Comparison of ENCODE assay signal across 8 mouse cellular contexts in the genomic region with DNA sequence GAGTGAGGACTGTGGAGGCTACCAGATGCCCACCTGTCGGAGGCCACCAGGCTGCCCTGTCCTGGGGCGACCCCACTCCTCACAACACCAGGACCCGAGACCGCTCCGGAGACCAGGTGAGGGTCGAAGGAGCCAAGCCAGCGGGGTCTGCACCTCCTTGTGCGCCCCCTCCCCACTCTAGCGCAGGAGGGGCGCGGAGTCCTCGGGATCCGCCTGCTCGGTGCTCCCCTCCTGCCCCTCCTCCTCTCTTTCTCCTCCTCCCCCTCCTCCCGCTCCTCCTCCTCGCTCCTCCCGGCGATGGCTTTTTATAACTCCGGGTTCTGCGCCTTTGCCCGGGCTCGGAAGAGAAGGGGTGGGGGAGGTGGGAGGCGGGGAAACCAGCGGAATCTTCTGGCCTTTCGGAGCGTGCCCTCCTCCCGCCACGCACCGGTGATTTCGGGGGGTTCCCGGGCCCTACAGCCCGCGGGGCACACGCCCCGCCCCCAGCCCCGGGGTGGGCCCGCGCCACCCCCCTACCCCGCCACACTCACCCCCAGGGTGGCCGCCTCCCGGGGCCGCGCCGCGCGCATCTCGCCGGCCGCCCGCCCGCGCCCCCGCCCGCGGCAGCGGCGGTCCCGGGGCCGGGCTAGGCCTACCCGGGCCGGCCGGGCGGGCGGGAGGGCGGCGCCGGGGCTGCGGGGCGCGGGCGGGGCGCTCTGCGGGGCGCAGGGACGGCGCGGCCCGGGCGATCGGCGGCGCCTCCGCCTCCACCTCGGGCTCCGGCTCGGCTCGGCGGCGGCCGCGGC. TPM values are rescaled to one million over a fixed set of nuclear protein-coding genes. Genes with fewer than 3 reads are reported as not detected.
A peak's percentile ranks its signal among the peaks of the same experiment; 100 is the strongest.
DNase-seq lines count a peak whose midpoint lies in the region; ATAC-seq and TF ChIP-seq lines count a peak whose summit lies in the region.

No protein-coding gene starts in this region.

- no peaks in the 10 kb centered on the region for H3K36me3 ChIP-seq in heart, embryonic 11.5 days (ENCODE audit: control insufficient read depth, insufficient read depth, low read length)
- no peaks in the 10 kb centered on the region for H3K36me3 ChIP-seq in kidney, postnatal 0 days (ENCODE audit: insufficient read depth, low read length)
- no peaks in the 10 kb centered on the region for H3K36me3 ChIP-seq in stomach, embryonic 15.5 days

- peak overlapping the region; percentile 48 for H3K4me3 ChIP-seq in heart, embryonic 11.5 days (ENCODE audit: low read depth, low read length)
- H3K4me3 ChIP-seq in kidney, postnatal 0 days (replicated peaks; ENCODE audit: low read depth, low read length) = peak overlapping the region; percentile 42
- H3K4me3 ChIP-seq in stomach, embryonic 15.5 days (replicated peaks) = peak overlapping the region; percentile 47

- H3K4me1 ChIP-seq in heart, embryonic 11.5 days (ENCODE audit: control insufficient read depth, insufficient read depth, low read length) = peaks cover 13% of the 10 kb centered on the region
- peaks cover 7% of the 10 kb centered on the region; the same call in 1 of the 2 replicates for H3K4me1 ChIP-seq in kidney, postnatal 0 days (replicated peaks; ENCODE audit: insufficient read depth, low read length)
- H3K4me1 ChIP-seq in stomach, embryonic 15.5 days = peaks cover 27% of the 10 kb centered on the region

- peak; percentile 10 to 22 for DNase-seq in spleen, adult 18-20 months
- DNase-seq in spleen, postnatal 4 days (ENCODE audit: low spot score in 2 of 2) = no peak
- peak; percentile 35 to 51 for DNase-seq in cerebellum, postnatal 10 days
- peak; percentile 56 for DNase-seq in kidney, postnatal 0 days (ENCODE audit: low spot score)
- DNase-seq in lung, postnatal 10 days = peak; percentile 50
- DNase-seq in spleen, postnatal 14 days (ENCODE audit: low spot score in 2 of 2) = no peak

- 1% methylated on average over 51 of the region's 91 CpGs for WGBS in heart, embryonic 11.5 days (ENCODE audit: insufficient replicate concordance)
- WGBS in kidney, postnatal 0 days = under 1% methylated on average over 66 of the region's 91 CpGs
- under 1% methylated on average over 54 of the region's 91 CpGs for WGBS in stomach, embryonic 15.5 days

- peak overlapping the region; percentile 39; the same call in 1 of the 2 replicates for H3K9ac ChIP-seq in heart, embryonic 11.5 days (ENCODE audit: low read depth, low read length)
- peak overlapping the region; percentile 59 for H3K9ac ChIP-seq in kidney, postnatal 0 days (ENCODE audit: low read depth, low read length)
- no peak overlapping the region; the same call in 1 of the 2 replicates for H3K9ac ChIP-seq in stomach, embryonic 15.5 days

- peaks cover 67% of the 10 kb centered on the region for H3K27me3 ChIP-seq in heart, embryonic 11.5 days (ENCODE audit: control insufficient read depth, insufficient read depth, low read length)
- no peaks in the 10 kb centered on the region; the same call in 1 of the 2 replicates for H3K27me3 ChIP-seq in kidney, postnatal 0 days (ENCODE audit: insufficient read depth, low read length)
- H3K27me3 ChIP-seq in stomach, embryonic 15.5 days (replicated peaks) = peaks cover 40% of the 10 kb centered on the region

- peak overlapping the region; percentile 96 for H3K4me2 ChIP-seq in heart, embryonic 11.5 days
- peak overlapping the region; percentile 77 for H3K4me2 ChIP-seq in kidney, postnatal 0 days (ENCODE audit: low read length)
- H3K4me2 ChIP-seq in stomach, embryonic 15.5 days = peak overlapping the region; percentile 67

- H3K9me3 ChIP-seq in heart, embryonic 11.5 days (replicated peaks; ENCODE audit: control insufficient read depth, low read length) = no peaks in the 10 kb centered on the region
- no peaks in the 10 kb centered on the region for H3K9me3 ChIP-seq in kidney, postnatal 0 days (replicated peaks; ENCODE audit: low read length)
- no peaks in the 10 kb centered on the region for H3K9me3 ChIP-seq in stomach, embryonic 15.5 days

- peak; percentile 16; the same call in 1 of the 2 replicates for ATAC-seq in heart, embryonic 11.5 days (replicated peaks; ENCODE audit: insufficient number of reproducible peaks, low FRiP score, low TSS enrichment)
- ATAC-seq in kidney, postnatal 0 days (replicated peaks; ENCODE audit: low FRiP score, low read depth) = peak; percentile 65
- ATAC-seq in stomach, embryonic 15.5 days (ENCODE audit: insufficient read depth, low FRiP score, low read depth) = peak; percentile 38

- no peak for TF ChIP-seq CTCF in kidney, postnatal 0 days (IDR thresholded peaks at IDR 0.05; ENCODE audit: low read depth)

- H3K27ac ChIP-seq in heart, embryonic 11.5 days (ENCODE audit: low read depth, low read length) = no peak overlapping the region
- no peak overlapping the region for H3K27ac ChIP-seq in kidney, postnatal 0 days
- H3K27ac ChIP-seq in stomach, embryonic 15.5 days = no peak overlapping the region

RNA-seq across cellular contexts. Expression of gene Kcnb1, which starts 0.5 kb away (rescaled TPM):
- 0.10 and 0.16 TPM in 2 replicates for polyA plus RNA-seq in heart, embryonic 11.5 days (2014; fragmentation: Nextera tagmentation; extraction: Ambion mirVana)
- polyA plus RNA-seq in kidney, postnatal 0 days (2015; fragmentation: Nextera tagmentation; extraction: Ambion mirVana) = 1.3 and 1.4 TPM in 2 replicates
- polyA plus RNA-seq in stomach, embryonic 15.5 days (2015; fragmentation: Nextera tagmentation; extraction: Ambion mirVana) = 1.4 and 1.5 TPM in 2 replicates

RNA-seq across cellular contexts. Expression of gene Ptgis, which starts 50.9 kb away (rescaled TPM):
- polyA plus RNA-seq in heart, embryonic 11.5 days (2014; fragmentation: Nextera tagmentation; extraction: Ambion mirVana) = 19.6 and 21.6 TPM in 2 replicates
- 17.7 and 18.7 TPM in 2 replicates for polyA plus RNA-seq in kidney, postnatal 0 days (2015; fragmentation: Nextera tagmentation; extraction: Ambion mirVana)
- polyA plus RNA-seq in stomach, embryonic 15.5 days (2015; fragmentation: Nextera tagmentation; extraction: Ambion mirVana) = 18.2 and 20.2 TPM in 2 replicates

Comparison
In these comparisons a context has a peak if more than half of its experiments do, and no peak if none do; other contexts are left out.
1. DNase-seq: peak in spleen, adult 18-20 months (2 of 2), cerebellum, postnatal 10 days (2 of 2), kidney, postnatal 0 days (single experiment) and lung, postnatal 10 days (single experiment); none in spleen, postnatal 4 days (0 of 2) and spleen, postnatal 14 days (0 of 2).
2. Peak in every context shown above with its lines, with median percentiles within 50 percentile points of each other: ATAC-seq, H3K4me2 ChIP-seq and H3K4me3 ChIP-seq.